Mouse (Mus musculus) testis, adult 2 months (tissue): ENCODE results near the gene Snx9.

Experiments
- CTCF ChIP-seq: fragments of 200-500 bp; IDR thresholded peaks from 2 replicates; pipeline ENCODE4 v1.5.1; 2012; ENCODE audit warnings: low read depth, mild to moderate bottlenecking, inconsistent platforms, low read length, moderate library complexity; ENCODE audit not compliant: control insufficient read depth, insufficient read depth, insufficient replicate concordance
- POLR2A ChIP-seq: fragments of 200-500 bp; IDR thresholded peaks from 2 replicates; pipeline ENCODE4 v1.6.1; 2012; ENCODE audit warnings: low read depth, mild to moderate bottlenecking, inconsistent platforms, low read length, moderate library complexity; ENCODE audit not compliant: control insufficient read depth

GRCm38 (mm10) chr17:5819105-5819504, 22.0 kb upstream of the Snx9 start:
- no peak for TF ChIP-seq CTCF
- no peak for TF ChIP-seq POLR2A
